Mouse (Mus musculus) inflammation-experienced regulatory T-cells, adult 6 months (primary cell): ENCODE data around the gene Rasa1. TPM values are rescaled to one million over a fixed set of nuclear protein-coding genes. Genes with fewer than 3 reads are reported as not detected.

ENCODE experiments used
- polyA plus RNA-seq, 3 experiments: library from polyadenylated mRNA; unstranded; fragments of 100-300 nt; shearing (Covaris generic); gene quantifications; one replicate each; pipeline ENCODE4 v1.2.1; 2017

Gene Rasa1
- polyA plus RNA-seq, 3 experiments from 2014 or later = 112 to 151 (median 145) TPM

Other genes starting within 250 kb of the Rasa1 start
- gene Ccnh, start 99.7 kb downstream of the Rasa1 start, polyA plus RNA-seq = 100 to 1,000 TPM; 109 to 138 (median 137) TPM